Mouse (Mus musculus) embryonic fibroblast, embryonic 13.5 days (primary cell): ENCODE results near the gene Efs. TPM values are rescaled to one million over a fixed set of nuclear protein-coding genes. Genes with fewer than 3 reads are reported as not detected.
"Not testable (repeated sequence)": the region's sequence is repeated elsewhere in the genome, so short reads cannot be mapped to it uniquely, and the experiment has no call there.

Experiments
- H3K27ac ChIP-seq: 2 replicates; pipeline ENCODE4 v1.5.1; 2012; ENCODE audit warnings: low read length, control low read depth, inconsistent platforms; ENCODE audit not compliant: insufficient read depth
- H3K4me1 ChIP-seq: 2 replicates; pipeline ENCODE4 v1.6.1; 2011; ENCODE audit warnings: low read length; ENCODE audit not compliant: control insufficient read depth, insufficient read depth
- H3K4me3 ChIP-seq: 2 replicates; pipeline ENCODE4 v1.5.1; 2011; ENCODE audit warnings: mild to moderate bottlenecking, control low read depth, low read length; ENCODE audit not compliant: insufficient read depth
- CTCF ChIP-seq: IDR thresholded peaks from 2 replicates; pipeline ENCODE4 v1.5.1; 2011; ENCODE audit warnings: mild to moderate bottlenecking, control low read depth, low read length, moderate library complexity, borderline replicate concordance; ENCODE audit not compliant: insufficient read depth
- POLR2A ChIP-seq: IDR thresholded peaks from 2 replicates; pipeline ENCODE4 v1.6.1; 2011; ENCODE audit warnings: low read depth, mild to moderate bottlenecking, control low read depth, low read length, moderate library complexity
- polyA plus RNA-seq: library from polyadenylated mRNA; stranded (reverse); fragments of >200 nt; gene quantifications from 2 replicates; pipeline ENCODE4 v1.2.4, GENCODE M21; 2011; ENCODE audit warnings: low read depth; ENCODE audit not compliant: missing spikeins, insufficient read length

Efs gene
- polyA plus RNA-seq, 1 experiment: 26.9 TPM

- Histone ChIP-seq H3K4me1 (peaks cover 9% of the 10 kb centered on the region), H3K27ac (no peak overlapping the region), H3K4me3 (no peak overlapping the region)
- TF ChIP-seq POLR2A (no peak), CTCF (no peak)
Observed at GRCm38 (mm10) chr14:54950493-54950892, 24.6 kb upstream of the Efs start.

GRCm38 (mm10) chr14:54948781-54949180 lies 22.9 kb upstream of the Efs start:
- H3K4me3 ChIP-seq: no peak overlapping the region
- TF ChIP-seq CTCF (no peak), POLR2A (no peak)
- peaks cover 10% of the 10 kb centered on the region for H3K4me1 ChIP-seq
- H3K27ac ChIP-seq: no peak overlapping the region

DNA sequence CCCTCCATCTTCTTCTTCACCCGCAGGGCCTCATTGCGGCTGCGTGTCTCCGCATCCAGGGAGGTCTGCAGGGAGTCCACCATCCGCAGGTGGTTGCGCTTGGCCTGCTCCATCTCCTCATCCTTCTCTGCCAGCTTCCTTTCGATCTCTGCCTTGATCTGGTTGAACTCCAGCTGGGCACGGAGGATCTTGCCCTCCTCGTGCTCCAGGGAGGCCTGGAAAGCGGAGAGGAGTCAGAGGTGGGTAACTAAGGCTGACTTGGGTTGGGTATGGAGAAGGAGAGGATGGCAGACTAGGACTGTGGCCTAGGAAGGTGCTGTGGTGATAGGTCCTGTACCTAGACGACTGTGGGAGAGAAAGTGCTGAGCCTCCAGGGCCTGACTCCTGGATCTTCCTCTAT lies 21.1 kb upstream of the Efs start:
- H3K27ac ChIP-seq, H3K4me3 ChIP-seq: not testable (repeated sequence)
- H3K4me1 ChIP-seq: peaks cover 10% of the 10 kb centered on the region

DNA sequence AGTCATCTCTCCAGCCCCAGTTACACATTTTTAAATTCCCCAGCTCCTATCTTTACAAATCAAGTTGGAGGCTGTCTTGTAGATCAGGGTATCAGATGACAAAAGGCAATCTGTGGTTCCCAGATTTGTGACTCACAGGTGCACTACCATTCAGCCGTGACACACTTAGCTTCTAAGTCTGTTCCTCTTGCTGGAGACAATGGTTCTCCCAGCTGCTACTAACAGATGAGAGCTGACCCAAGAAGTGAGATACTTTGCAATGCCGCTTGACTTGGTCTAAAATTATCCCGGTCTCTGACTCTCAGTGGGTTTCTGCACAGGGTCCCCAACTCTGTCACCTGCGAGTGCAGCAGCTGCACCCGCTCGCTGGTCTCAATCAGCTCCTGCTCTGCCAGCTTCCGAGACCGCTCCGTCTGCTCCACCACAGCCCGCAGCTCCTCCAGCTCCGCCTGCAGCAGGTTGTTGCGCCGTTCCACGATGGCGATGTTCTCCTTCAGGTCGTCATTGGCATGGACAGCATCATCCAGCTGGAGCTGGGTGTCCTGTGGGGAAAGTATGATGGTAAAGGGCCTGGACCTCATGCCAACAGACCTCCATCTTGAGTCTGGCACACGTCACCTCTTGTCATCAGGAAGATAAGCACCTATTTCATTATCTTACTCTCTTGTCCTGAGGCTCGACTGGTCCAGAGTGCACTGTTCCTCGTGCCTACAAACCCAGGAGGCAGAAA lies 20.2 kb upstream of the Efs start:
- Histone ChIP-seq H3K4me3 (no peak overlapping the region), H3K27ac (no peak overlapping the region), H3K4me1 (peaks cover 10% of the 10 kb centered on the region)
- TF ChIP-seq CTCF (no peak), POLR2A (no peak)

- TF ChIP-seq POLR2A (no peak), CTCF (no peak)
- H3K4me1 ChIP-seq: peaks cover 10% of the 10 kb centered on the region
- no peak overlapping the region for H3K27ac ChIP-seq
- H3K4me3 ChIP-seq: no peak overlapping the region
Observed at GRCm38 (mm10) chr14:54944939-54945338, 19.0 kb upstream of the Efs start.

DNA sequence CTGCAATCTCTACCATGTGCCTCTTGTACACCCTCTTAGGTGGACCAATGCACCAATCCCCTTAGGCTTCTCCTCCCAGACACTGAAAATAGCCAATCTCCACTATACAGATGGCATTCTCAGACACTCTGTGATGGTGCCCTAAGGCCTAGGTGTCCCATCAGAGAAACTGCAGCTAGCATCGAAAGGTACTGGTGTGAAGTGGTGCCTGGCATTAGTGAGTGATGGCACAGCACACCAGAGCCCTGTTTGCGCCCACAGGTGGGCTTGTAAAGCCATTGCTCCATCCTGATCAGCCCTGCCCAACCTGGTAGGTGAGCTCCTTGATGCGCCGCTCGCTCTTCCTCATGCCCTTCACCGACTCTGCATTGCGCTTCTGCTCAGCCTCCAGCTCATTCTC lies 18.0 kb upstream of the Efs start:
- Histone ChIP-seq H3K27ac (no peak overlapping the region), H3K4me1 (peaks cover 10% of the 10 kb centered on the region), H3K4me3 (no peak overlapping the region)
- TF ChIP-seq POLR2A (no peak), CTCF (no peak)

DNA sequence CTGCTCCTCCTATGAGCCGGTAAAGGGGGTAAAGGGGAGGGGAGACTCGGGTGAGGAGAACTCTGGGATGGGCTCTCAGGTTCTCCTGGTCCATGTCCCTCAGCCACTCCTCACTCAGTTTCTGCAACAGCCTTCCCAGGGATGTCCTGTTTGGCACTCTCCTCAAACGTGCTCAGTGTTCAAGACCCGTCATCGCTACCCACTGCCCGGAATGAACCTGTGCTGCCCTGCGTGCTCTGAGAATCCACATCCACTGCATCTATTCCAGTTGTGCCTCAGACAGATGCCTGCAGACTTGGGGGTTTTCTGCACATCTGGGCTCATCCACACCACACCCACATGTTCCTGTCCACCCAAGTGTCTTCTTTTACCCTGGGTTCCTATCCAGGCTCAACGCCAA lies 16.6 kb upstream of the Efs start:
- Histone ChIP-seq H3K27ac (no peak overlapping the region), H3K4me1 (peaks cover 10% of the 10 kb centered on the region), H3K4me3 (no peak overlapping the region)
- TF ChIP-seq POLR2A (no peak), CTCF (no peak)

DNA sequence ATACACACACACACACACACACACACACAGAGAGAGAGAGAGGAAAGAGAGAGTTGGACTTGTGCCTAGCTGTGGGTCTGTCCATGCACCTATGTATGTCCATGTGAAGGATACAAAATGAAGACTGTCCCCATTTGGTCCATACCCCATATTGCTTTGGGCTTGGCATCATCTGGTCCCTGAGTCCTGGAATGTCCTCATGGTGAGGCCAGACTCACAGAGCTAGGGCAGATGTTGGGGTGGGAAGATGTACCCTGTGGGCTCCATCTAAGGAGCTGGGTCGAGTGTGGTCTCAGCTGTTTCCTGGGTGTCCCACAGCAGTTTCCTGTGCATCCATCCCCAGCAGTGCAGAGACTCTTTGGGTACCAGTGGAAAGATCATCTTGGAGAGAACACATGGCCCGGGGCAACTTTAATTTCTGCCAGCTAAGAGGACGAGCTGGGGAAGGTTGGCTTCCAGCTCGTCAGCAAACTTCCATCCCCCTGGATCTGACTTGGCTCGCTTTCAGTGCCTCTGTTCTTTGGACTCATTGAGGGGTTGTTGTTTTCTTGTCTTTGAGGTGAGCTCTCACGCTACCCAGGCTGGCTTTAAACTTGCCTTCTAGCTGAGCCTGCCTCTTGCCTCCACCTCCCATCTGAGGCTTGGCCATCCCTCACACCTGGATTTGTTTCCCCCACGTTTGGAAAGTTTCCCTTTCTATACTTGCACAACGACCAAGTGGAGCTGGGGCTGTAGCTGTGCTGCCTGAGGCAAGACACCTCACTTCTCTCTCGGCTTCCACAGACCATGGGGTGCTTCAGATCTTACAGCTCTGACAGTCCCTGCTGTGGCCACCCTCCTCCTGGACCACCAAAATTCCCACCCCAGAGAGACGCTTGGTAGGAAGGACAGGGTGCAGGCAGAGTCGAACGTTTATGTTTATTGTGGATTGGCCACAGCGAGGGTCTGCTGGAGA lies 15.4 kb upstream of the Efs start:
- TF ChIP-seq CTCF (no peak), POLR2A (no peak)
- Histone ChIP-seq H3K4me3 (no peak overlapping the region), H3K27ac (no peak overlapping the region), H3K4me1 (peaks cover 9% of the 10 kb centered on the region)

DNA sequence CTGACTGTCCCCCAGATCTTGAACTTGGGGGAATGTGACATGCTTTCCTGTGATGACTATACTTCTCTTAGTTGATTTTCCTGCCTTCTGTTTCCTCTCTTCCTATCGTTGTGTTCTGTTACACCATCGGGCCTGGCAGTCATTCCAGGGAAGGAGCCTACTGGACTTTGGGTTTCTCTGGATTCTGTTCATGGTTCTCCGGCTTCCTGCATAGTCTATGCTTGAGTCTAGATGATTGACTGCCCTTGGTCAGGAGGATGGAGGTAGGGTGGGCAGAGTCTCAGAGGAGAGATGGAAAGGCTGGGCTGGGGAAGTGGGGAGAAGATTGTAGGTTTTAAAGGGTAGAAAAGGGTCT lies 14.2 kb upstream of the Efs start:
- TF ChIP-seq POLR2A (no peak), CTCF (no peak)
- H3K4me3 ChIP-seq: no peak overlapping the region
- H3K4me1 ChIP-seq: no peaks in the 10 kb centered on the region
- H3K27ac ChIP-seq: no peak overlapping the region
